Mouse (Mus musculus): ENCODE data around the gene Vmn1r11. TPM values are rescaled to one million over a fixed set of nuclear protein-coding genes. Genes with fewer than 3 reads are reported as not detected.

The Vmn1r11 gene
- polyA plus RNA-seq (2015; fragmentation: Nextera tagmentation; extraction: Ambion mirVana): not detected in 2 replicates

GRCm38 (mm10) chr6:57133155-57133554 lies at the start of gene Vmn1r11:
Vmn1r11 (plus strand) TSS chr6:57133455.

GRCm38 (mm10) chr6:57109154-57109553 lies 24.1 kb upstream of the Vmn1r11 start, which contains the start of gene Vmn1r10:
Vmn1r10 (plus strand) TSS chr6:57109454.

GRCm38 (mm10) chr6:57156619-57157018 lies 23.4 kb downstream of the Vmn1r11 start, which contains the start of gene Vmn1r12:
Vmn1r12 (plus strand) TSS chr6:57156919.

Other genes with a start within 250 kb of the Vmn1r11 start
- gene Nt5c3, start 209.5 kb upstream of the Vmn1r11 start, polyA plus RNA-seq (2015; fragmentation: Nextera tagmentation; extraction: Ambion mirVana): 70.8 and 82.6 TPM in 2 replicates
- 0.21 TPM in 1 of 2 replicates, not detected in the other for gene Vmn1r4, start 209.4 kb upstream of the Vmn1r11 start, polyA plus RNA-seq (2015; fragmentation: Nextera tagmentation; extraction: Ambion mirVana)
- not detected in 2 replicates for gene Vmn1r5, start 163.2 kb upstream of the Vmn1r11 start, polyA plus RNA-seq (2015; fragmentation: Nextera tagmentation; extraction: Ambion mirVana)
- gene Vmn1r6, start 136.2 kb upstream of the Vmn1r11 start, polyA plus RNA-seq (2015; fragmentation: Nextera tagmentation; extraction: Ambion mirVana): not detected in 2 replicates
- not detected in 2 replicates for gene Vmn1r7, start 108.1 kb upstream of the Vmn1r11 start, polyA plus RNA-seq (2015; fragmentation: Nextera tagmentation; extraction: Ambion mirVana)
- gene Vmn1r8, start 101.2 kb upstream of the Vmn1r11 start, polyA plus RNA-seq (2015; fragmentation: Nextera tagmentation; extraction: Ambion mirVana): not detected in 2 replicates
- gene Vmn1r9, start 66.7 kb upstream of the Vmn1r11 start, polyA plus RNA-seq (2015; fragmentation: Nextera tagmentation; extraction: Ambion mirVana): not detected in 2 replicates
- not detected in 2 replicates for gene Vmn1r10, start 24.0 kb upstream of the Vmn1r11 start, polyA plus RNA-seq (2015; fragmentation: Nextera tagmentation; extraction: Ambion mirVana)
- gene Vmn1r12, start 23.5 kb downstream of the Vmn1r11 start, polyA plus RNA-seq (2015; fragmentation: Nextera tagmentation; extraction: Ambion mirVana): not detected in 2 replicates
- gene Vmn1r13, start 69.8 kb downstream of the Vmn1r11 start, polyA plus RNA-seq (2015; fragmentation: Nextera tagmentation; extraction: Ambion mirVana): not detected in 2 replicates
- not detected in 2 replicates for gene Vmn1r14, start 98.2 kb downstream of the Vmn1r11 start, polyA plus RNA-seq (2015; fragmentation: Nextera tagmentation; extraction: Ambion mirVana)
- gene Vmn1r15, start 124.5 kb downstream of the Vmn1r11 start, polyA plus RNA-seq (2015; fragmentation: Nextera tagmentation; extraction: Ambion mirVana): not detected in 2 replicates
- gene Vmn1r16, start 196.0 kb downstream of the Vmn1r11 start, polyA plus RNA-seq (2015; fragmentation: Nextera tagmentation; extraction: Ambion mirVana): not detected in 2 replicates
- gene Vmn1r17, start 230.3 kb downstream of the Vmn1r11 start, polyA plus RNA-seq (2015; fragmentation: Nextera tagmentation; extraction: Ambion mirVana): not detected in 2 replicates